16 mouse cellular contexts compared by ENCODE assay signal in genomic region chr12:16907953-16908648, GRCm38 (mm10). TPM values are rescaled to one million over a fixed set of nuclear protein-coding genes. Genes with fewer than 3 reads are reported as not detected.
DNase-seq lines count a peak whose midpoint lies in the region; ATAC-seq and TF ChIP-seq lines count a peak whose summit lies in the region.
"Had no signal": no experiment of that assay in that cellular context is flagged by ENCODE, and none has a peak within 500 bp of the region (broad histone marks: within the 10 kb centered on the region; RNA-seq: fewer than 3 reads in every experiment).

No protein-coding gene starts in this region.

- H3K4me2 ChIP-seq in forebrain, postnatal 0 days (ENCODE audit: low read depth), result no peak overlapping the region
- H3K4me2 ChIP-seq: embryonic facial prominence, embryonic 13.5 days; hindbrain, embryonic 12.5 days had no signal

- no peaks in the 10 kb centered on the region for H3K27me3 ChIP-seq in forebrain, postnatal 0 days (ENCODE audit: insufficient read depth, low read length)
- no peaks in the 10 kb centered on the region for H3K27me3 ChIP-seq in forebrain, embryonic 10.5 days (ENCODE audit: poor library complexity, severe bottlenecking)
- H3K27me3 ChIP-seq: embryonic facial prominence, embryonic 13.5 days; hindbrain, embryonic 12.5 days had no signal

- TF ChIP-seq CTCF in forebrain, postnatal 0 days (IDR thresholded peaks at IDR 0.05; ENCODE audit: low read depth), result 0 out of 2 replicates have a peak, but pooled peaks have one; percentile 19
- TF ChIP-seq CTCF in layer of hippocampus, adult 2 months (conservative IDR thresholded peaks at IDR 0.05), result peak; percentile 54

- no peak for ATAC-seq in forebrain, postnatal 0 days
- ATAC-seq: activated CD4-positive, CD25-positive, alpha-beta regulatory T cell, adult 4 months had no signal

- 94% methylated on average over 1 of the region's 1 CpGs for WGBS in forebrain, postnatal 0 days
- 93% methylated on average over 1 of the region's 1 CpGs for WGBS in forebrain, embryonic 10.5 days

- H3K4me3 ChIP-seq in forebrain, postnatal 0 days (ENCODE audit: low read depth, low read length), result no peak overlapping the region
- no peak overlapping the region for H3K4me3 ChIP-seq in forebrain, embryonic 10.5 days
- H3K4me3 ChIP-seq in layer of hippocampus, adult 2 months, result no peak overlapping the region
- H3K4me3 ChIP-seq: embryonic facial prominence, embryonic 13.5 days; hindbrain, embryonic 12.5 days; midbrain, embryonic 10.5 days had no signal

- no peak for DNase-seq in forebrain, postnatal 0 days
- DNase-seq in forebrain, embryonic 10.5 days (ENCODE audit: extremely low spot score, low spot score), result no peak
- no peak for DNase-seq in layer of hippocampus, adult 2 months (ENCODE audit: low spot score in 2 of 2)
- no peak for DNase-seq in layer of hippocampus, adult 11-12 months (ENCODE audit: low spot score)
- DNase-seq in 416B (ENCODE audit: low read depth), result peak; percentile 46
- peak; percentile 48 for DNase-seq in ZHBTc4 (ENCODE audit: low read depth, low spot score)
- DNase-seq in thymus, postnatal 14 days, result no peak
- DNase-seq in cerebellum, adult 8-10 months, result no peak
- DNase-seq: cerebellum, adult 9-10 months; kidney, adult 11 months; kidney, postnatal 14 days; lung, postnatal 10 days had no signal

- H3K36me3 ChIP-seq in forebrain, postnatal 0 days (ENCODE audit: insufficient read depth), result no peaks in the 10 kb centered on the region
- H3K36me3 ChIP-seq in forebrain, embryonic 10.5 days (replicated peaks), result no peaks in the 10 kb centered on the region
- H3K36me3 ChIP-seq: embryonic facial prominence, embryonic 13.5 days; hindbrain, embryonic 12.5 days; midbrain, embryonic 10.5 days had no signal

- no peak overlapping the region for H3K27ac ChIP-seq in forebrain, postnatal 0 days (ENCODE audit: low read depth, low read length)
- no peak overlapping the region for H3K27ac ChIP-seq in forebrain, embryonic 10.5 days
- no peak overlapping the region for H3K27ac ChIP-seq in layer of hippocampus, adult 2 months
- H3K27ac ChIP-seq: embryonic facial prominence, embryonic 13.5 days; hindbrain, embryonic 12.5 days; midbrain, embryonic 10.5 days had no signal

- no peaks in the 10 kb centered on the region for H3K9me3 ChIP-seq in forebrain, postnatal 0 days (ENCODE audit: low read length)
- H3K9me3 ChIP-seq in forebrain, embryonic 10.5 days, result no peaks in the 10 kb centered on the region
- H3K9me3 ChIP-seq: embryonic facial prominence, embryonic 13.5 days; hindbrain, embryonic 12.5 days; midbrain, embryonic 10.5 days had no signal

- no peak overlapping the region for H3K9ac ChIP-seq in forebrain, postnatal 0 days
- H3K9ac ChIP-seq: embryonic facial prominence, embryonic 13.5 days; hindbrain, embryonic 12.5 days had no signal

- no peaks in the 10 kb centered on the region for H3K4me1 ChIP-seq in forebrain, postnatal 0 days (ENCODE audit: insufficient read depth)
- no peaks in the 10 kb centered on the region for H3K4me1 ChIP-seq in forebrain, embryonic 10.5 days
- H3K4me1 ChIP-seq: embryonic facial prominence, embryonic 13.5 days; hindbrain, embryonic 12.5 days had no signal

RNA-seq across cellular contexts. Expression of gene Rock2, which starts 13.4 kb away (rescaled TPM):
- 33.5 and 43.1 TPM in 2 replicates for total RNA-seq in forebrain, postnatal 0 days (2014; rRNA removed)
- 7.0 and 10.5 TPM in 2 replicates for polyA plus RNA-seq in forebrain, postnatal 0 days (2015; fragmentation: Nextera tagmentation; extraction: Ambion mirVana)
- 10.5 and 11.5 TPM in 2 replicates for polyA plus RNA-seq in forebrain, embryonic 10.5 days (2016; fragmentation: Nextera tagmentation; extraction: Ambion mirVana)
- total RNA-seq in layer of hippocampus, adult 2 months (2021), result 100 to 1,000 TPM; 131 to 133 TPM

Comparison
In these comparisons a context has a peak if more than half of its experiments do, and no peak if none do; other contexts are left out.
1. DNase-seq: peak in 416B (single experiment) and ZHBTc4 (single experiment); none in forebrain, postnatal 0 days (single experiment), forebrain, embryonic 10.5 days (single experiment), layer of hippocampus, adult 2 months (0 of 2), layer of hippocampus, adult 11-12 months (single experiment), thymus, postnatal 14 days (single experiment) and cerebellum, adult 8-10 months (single experiment).